Mouse (Mus musculus): Measurements from ENCODE around the gene Nceh1. TPM values are rescaled to one million over a fixed set of nuclear protein-coding genes. Genes with fewer than 3 reads are reported as not detected.

Nceh1 gene
- polyA plus RNA-seq, 1 experiment from 2014 or later, result 8.6 TPM

- no peak overlapping the region for H3K27ac ChIP-seq
- no peak for ATAC-seq
- no peak overlapping the region for H3K4me2 ChIP-seq (replicated peaks)
- H3K4me1 ChIP-seq (replicated peaks), result no peaks in the 10 kb centered on the region
- H3K4me3 ChIP-seq (replicated peaks), result no peak overlapping the region
- no peaks in the 10 kb centered on the region for H3K9me3 ChIP-seq
- H3K36me3 ChIP-seq, result no peaks in the 10 kb centered on the region
- 87% methylated on average over 7 of the region's 7 CpGs for WGBS
- H3K27me3 ChIP-seq (replicated peaks), result no peaks in the 10 kb centered on the region
- no peak overlapping the region for H3K9ac ChIP-seq
These were observed 34.6 kb downstream of the Nceh1 start for GRCm38 (mm10) chr3:27217331-27217730.

- WGBS, result 87% methylated on average over 5 of the region's 5 CpGs
- ATAC-seq, result no peak
- Histone ChIP-seq H3K4me3 (replicated peaks) (no peak overlapping the region), H3K4me1 (replicated peaks) (no peaks in the 10 kb centered on the region), H3K27me3 (replicated peaks) (no peaks in the 10 kb centered on the region), H3K9me3 (no peaks in the 10 kb centered on the region), H3K36me3 (no peaks in the 10 kb centered on the region), H3K9ac (no peak overlapping the region), H3K4me2 (replicated peaks) (no peak overlapping the region), H3K27ac (no peak overlapping the region)
These were observed 35.8 kb downstream of the Nceh1 start for GRCm38 (mm10) chr3:27218604-27219003.

- no peak overlapping the region for H3K9ac ChIP-seq
- WGBS, result 80% methylated on average over 2 of the region's 2 CpGs
- no peak overlapping the region for H3K4me3 ChIP-seq (replicated peaks)
- no peaks in the 10 kb centered on the region for H3K4me1 ChIP-seq (replicated peaks)
- no peak overlapping the region for H3K27ac ChIP-seq
- ATAC-seq, result no peak
- no peaks in the 10 kb centered on the region for H3K9me3 ChIP-seq
- H3K36me3 ChIP-seq, result no peaks in the 10 kb centered on the region
- H3K27me3 ChIP-seq (replicated peaks), result no peaks in the 10 kb centered on the region
- no peak overlapping the region for H3K4me2 ChIP-seq (replicated peaks)
These were observed 39.3 kb downstream of the Nceh1 start for GRCm38 (mm10) chr3:27222052-27222451.

GRCm38 (mm10) chr3:27222488-27222887 lies 39.7 kb downstream of the Nceh1 start:
- H3K4me2 ChIP-seq (replicated peaks), result no peak overlapping the region
- H3K4me3 ChIP-seq (replicated peaks), result no peak overlapping the region
- ATAC-seq, result no peak
- no peaks in the 10 kb centered on the region for H3K27me3 ChIP-seq (replicated peaks)
- no peaks in the 10 kb centered on the region for H3K9me3 ChIP-seq
- H3K27ac ChIP-seq, result no peak overlapping the region
- 70% methylated on average over 17 of the region's 17 CpGs for WGBS
- H3K4me1 ChIP-seq (replicated peaks), result no peaks in the 10 kb centered on the region
- H3K9ac ChIP-seq, result no peak overlapping the region
- H3K36me3 ChIP-seq, result no peaks in the 10 kb centered on the region

- H3K4me3 ChIP-seq (replicated peaks), result no peak overlapping the region
- no peak overlapping the region for H3K27ac ChIP-seq
- H3K4me2 ChIP-seq (replicated peaks), result no peak overlapping the region
- no peak overlapping the region for H3K9ac ChIP-seq
- peak; percentile 82 for ATAC-seq
- no peaks in the 10 kb centered on the region for H3K36me3 ChIP-seq
- H3K9me3 ChIP-seq, result no peaks in the 10 kb centered on the region
- 67% methylated on average over 3 of the region's 3 CpGs for WGBS
- H3K4me1 ChIP-seq (replicated peaks), result no peaks in the 10 kb centered on the region
- H3K27me3 ChIP-seq (replicated peaks), result no peaks in the 10 kb centered on the region
These were observed 45.1 kb downstream of the Nceh1 start for GRCm38 (mm10) chr3:27227629-27228453.

GRCm38 (mm10) chr3:27228530-27229309 lies 46.0 kb downstream of the Nceh1 start:
- Histone ChIP-seq H3K4me1 (replicated peaks) (no peaks in the 10 kb centered on the region), H3K4me2 (replicated peaks) (no peak overlapping the region), H3K27me3 (replicated peaks) (no peaks in the 10 kb centered on the region), H3K36me3 (no peaks in the 10 kb centered on the region), H3K27ac (no peak overlapping the region), H3K4me3 (replicated peaks) (no peak overlapping the region), H3K9me3 (no peaks in the 10 kb centered on the region), H3K9ac (no peak overlapping the region)
- 70% methylated on average over 11 of the region's 11 CpGs for WGBS
- ATAC-seq, result no peak; the same call in 1 of the 2 replicates

GRCm38 (mm10) chr3:27233361-27233760 lies 50.6 kb downstream of the Nceh1 start:
- Histone ChIP-seq H3K9ac (no peak overlapping the region), H3K27ac (no peak overlapping the region), H3K36me3 (no peaks in the 10 kb centered on the region), H3K4me2 (replicated peaks) (no peak overlapping the region), H3K4me1 (replicated peaks) (no peaks in the 10 kb centered on the region), H3K9me3 (no peaks in the 10 kb centered on the region), H3K4me3 (replicated peaks) (no peak overlapping the region), H3K27me3 (replicated peaks) (no peaks in the 10 kb centered on the region)
- ATAC-seq, result no peak
- 68% methylated on average over 4 of the region's 4 CpGs for WGBS

- no peak for ATAC-seq
These were observed 51.1 kb downstream of the Nceh1 start for GRCm38 (mm10) chr3:27233841-27234240.

GRCm38 (mm10) chr3:27234976-27235375 lies 52.2 kb downstream of the Nceh1 start:
- Histone ChIP-seq H3K9me3 (no peaks in the 10 kb centered on the region), H3K4me3 (replicated peaks) (no peak overlapping the region), H3K27me3 (replicated peaks) (no peaks in the 10 kb centered on the region), H3K36me3 (no peaks in the 10 kb centered on the region), H3K27ac (no peak overlapping the region), H3K4me1 (replicated peaks) (no peaks in the 10 kb centered on the region), H3K9ac (no peak overlapping the region), H3K4me2 (replicated peaks) (no peak overlapping the region)
- no peak for ATAC-seq
- WGBS, result 62% methylated on average over 1 of the region's 1 CpGs

More at GRCm38 (mm10) chr3:27233841-27234240, 51.1 kb downstream of the Nceh1 start:
- Histone ChIP-seq H3K9me3 (no peaks in the 10 kb centered on the region), H3K27ac (no peak overlapping the region), H3K9ac (no peak overlapping the region), H3K4me2 (replicated peaks) (no peak overlapping the region), H3K4me1 (replicated peaks) (no peaks in the 10 kb centered on the region), H3K27me3 (replicated peaks) (no peaks in the 10 kb centered on the region), H3K36me3 (no peaks in the 10 kb centered on the region), H3K4me3 (replicated peaks) (no peak overlapping the region)
- WGBS, result 77% methylated on average over 6 of the region's 6 CpGs

- Histone ChIP-seq H3K27ac (no peak overlapping the region), H3K4me2 (replicated peaks) (no peak overlapping the region), H3K27me3 (replicated peaks) (no peaks in the 10 kb centered on the region), H3K36me3 (no peaks in the 10 kb centered on the region), H3K4me3 (replicated peaks) (no peak overlapping the region), H3K9ac (no peak overlapping the region), H3K4me1 (replicated peaks) (no peaks in the 10 kb centered on the region), H3K9me3 (no peaks in the 10 kb centered on the region)
- peak; percentile 75 for ATAC-seq
- WGBS, result 20% methylated on average over 2 of the region's 2 CpGs
These were observed 54.5 kb downstream of the Nceh1 start for GRCm38 (mm10) chr3:27237226-27237625.

GRCm38 (mm10) chr3:27238563-27238962 lies 55.8 kb downstream of the Nceh1 start:
- 81% methylated on average over 5 of the region's 5 CpGs for WGBS
- Histone ChIP-seq H3K27me3 (replicated peaks) (no peaks in the 10 kb centered on the region), H3K4me1 (replicated peaks) (no peaks in the 10 kb centered on the region), H3K4me2 (replicated peaks) (no peak overlapping the region), H3K9ac (no peak overlapping the region), H3K27ac (no peak overlapping the region), H3K36me3 (no peaks in the 10 kb centered on the region), H3K4me3 (replicated peaks) (no peak overlapping the region), H3K9me3 (no peaks in the 10 kb centered on the region)
- ATAC-seq, result no peak

GRCm38 (mm10) chr3:27239568-27239967 lies 56.8 kb downstream of the Nceh1 start:
- ATAC-seq, result no peak
- no peaks in the 10 kb centered on the region for H3K36me3 ChIP-seq
- WGBS, result 89% methylated on average over 16 of the region's 16 CpGs
- no peaks in the 10 kb centered on the region for H3K4me1 ChIP-seq (replicated peaks)
- no peak overlapping the region for H3K4me2 ChIP-seq (replicated peaks)
- no peak overlapping the region for H3K4me3 ChIP-seq (replicated peaks)
- no peaks in the 10 kb centered on the region for H3K27me3 ChIP-seq (replicated peaks)
- no peaks in the 10 kb centered on the region for H3K9me3 ChIP-seq
- H3K9ac ChIP-seq, result no peak overlapping the region
- no peak overlapping the region for H3K27ac ChIP-seq
